Mouse (Mus musculus) forebrain, postnatal 0 days (tissue): ENCODE results near the gene Pdk2. TPM values are rescaled to one million over a fixed set of nuclear protein-coding genes. Genes with fewer than 3 reads are reported as not detected.

Source experiments
- ATAC-seq: fragments of 200-750 bp; cut with Nextera tagmentation; 2 replicates; pipeline ENCODE4 v1.8.0; 2017; ENCODE audit warnings: mild to moderate bottlenecking, moderate library complexity
- DNase-seq: peaks from one replicate; pipeline ENCODE4 v3.0.0-alpha.2; 2015
- H3K27ac ChIP-seq: fragments of 300-500 bp; sonication (generic); 2 replicates; pipeline ENCODE4 v1.5.1; 2014; ENCODE audit warnings: low read depth, mild to moderate bottlenecking, antibody characterized with exemption, low read length, moderate library complexity, mixed read lengths
- H3K27me3 ChIP-seq: fragments of 300-500 bp; sonication (generic); 2 replicates; pipeline ENCODE4 v1.6.1; 2014; ENCODE audit warnings: mild to moderate bottlenecking, low read length, mixed read lengths; ENCODE audit not compliant: insufficient read depth
- H3K36me3 ChIP-seq: fragments of 300-500 bp; sonication (generic); 2 replicates; pipeline ENCODE4 v1.6.1; 2014; ENCODE audit warnings: mild to moderate bottlenecking, moderate library complexity; ENCODE audit not compliant: insufficient read depth
- H3K4me1 ChIP-seq: fragments of 300-500 bp; sonication (generic); 2 replicates; pipeline ENCODE4 v1.6.1; 2014; ENCODE audit warnings: antibody characterized with exemption; ENCODE audit not compliant: insufficient read depth
- H3K4me2 ChIP-seq: fragments of 300-500 bp; sonication (generic); 2 replicates; pipeline ENCODE4 v1.6.1; 2014; ENCODE audit warnings: low read depth, mild to moderate bottlenecking, moderate library complexity
- H3K4me3 ChIP-seq: fragments of 300-500 bp; sonication (generic); 2 replicates; pipeline ENCODE4 v1.5.1; 2014; ENCODE audit warnings: low read depth, low read length, mixed read lengths
- H3K9ac ChIP-seq: fragments of 300-500 bp; sonication (generic); 2 replicates; pipeline ENCODE4 v1.6.1; 2014; ENCODE audit warnings: mild to moderate bottlenecking
- H3K9me3 ChIP-seq: fragments of 300-500 bp; sonication (generic); 2 replicates; pipeline ENCODE4 v1.6.1; 2016; ENCODE audit warnings: low read length
- CTCF ChIP-seq: sonication (generic); IDR thresholded peaks from 2 replicates; pipeline ENCODE4 v1.5.1; 2016; ENCODE audit warnings: antibody characterized with exemption, control low read depth, low read depth
- WGBS: fragments of 180-500 bp; shearing (Covaris S2); extraction: QIAGEN DNeasy Blood & Tissue Kit; methylation state at CpG from one replicate; pipeline ENCODE4 v1.1.7; 2014; 5-methylcytosine and 5-hydroxymethylcytosine counted together
- polyA plus RNA-seq: library from polyadenylated mRNA; unstranded; fragments of >200 nt; fragmentation: Nextera tagmentation; extraction: Ambion mirVana; gene quantifications from 2 replicates; pipeline ENCODE4 v1.2.1, GENCODE M21; 2015
- total RNA-seq: library from RNA; depleted of rRNA; stranded (reverse); fragments of >200 nt; gene quantifications from 2 replicates; pipeline ENCODE4 v1.2.3, GENCODE M21; 2014

Pdk2 gene
- total and polyA plus RNA-seq, 2 experiments from 2014 or later: 6.9 to 38.1 TPM

DNA sequence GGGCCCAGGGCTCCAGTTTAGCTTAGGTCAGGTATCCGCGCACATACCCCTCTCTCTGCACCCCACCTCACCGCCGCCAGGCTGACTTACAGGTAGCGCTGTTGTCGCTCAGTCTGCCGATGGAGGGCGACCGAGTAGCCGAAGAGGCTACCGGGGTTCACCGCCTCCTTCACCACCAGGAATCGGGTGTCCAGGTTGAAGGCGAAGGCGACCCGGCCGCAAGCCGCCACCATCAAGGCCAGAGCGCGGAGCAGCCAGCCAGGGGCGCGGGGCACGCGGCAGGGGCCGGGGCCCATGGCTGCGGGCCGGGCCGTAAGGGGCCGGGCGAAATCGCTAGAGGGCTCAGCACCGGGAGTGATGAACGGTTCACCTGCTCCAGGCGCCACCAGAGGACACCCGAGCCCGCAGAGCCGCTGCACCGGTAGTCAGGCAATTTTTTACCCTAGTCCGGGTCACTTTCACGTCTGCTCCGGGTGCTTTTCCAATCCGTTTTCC is 34.9 kb upstream of the Pdk2 start:
- Histone ChIP-seq H3K36me3 (no peaks in the 10 kb centered on the region), H3K27me3 (peaks cover 23% of the 10 kb centered on the region; the same call in 1 of the 2 replicates), H3K9me3 (no peaks in the 10 kb centered on the region), H3K4me2 (peak overlapping the region; percentile 86), H3K4me1 (no peaks in the 10 kb centered on the region), H3K4me3 (peak overlapping the region; percentile 63), H3K9ac (peak overlapping the region; percentile 65), H3K27ac (peak overlapping the region; percentile 40; the same call in 1 of the 2 replicates)
- peak; percentile 61 for DNase-seq
- TF ChIP-seq CTCF: peak; percentile 67
- 2% methylated on average over 42 of the region's 42 CpGs for WGBS
- ATAC-seq: peak; percentile 81

DNA sequence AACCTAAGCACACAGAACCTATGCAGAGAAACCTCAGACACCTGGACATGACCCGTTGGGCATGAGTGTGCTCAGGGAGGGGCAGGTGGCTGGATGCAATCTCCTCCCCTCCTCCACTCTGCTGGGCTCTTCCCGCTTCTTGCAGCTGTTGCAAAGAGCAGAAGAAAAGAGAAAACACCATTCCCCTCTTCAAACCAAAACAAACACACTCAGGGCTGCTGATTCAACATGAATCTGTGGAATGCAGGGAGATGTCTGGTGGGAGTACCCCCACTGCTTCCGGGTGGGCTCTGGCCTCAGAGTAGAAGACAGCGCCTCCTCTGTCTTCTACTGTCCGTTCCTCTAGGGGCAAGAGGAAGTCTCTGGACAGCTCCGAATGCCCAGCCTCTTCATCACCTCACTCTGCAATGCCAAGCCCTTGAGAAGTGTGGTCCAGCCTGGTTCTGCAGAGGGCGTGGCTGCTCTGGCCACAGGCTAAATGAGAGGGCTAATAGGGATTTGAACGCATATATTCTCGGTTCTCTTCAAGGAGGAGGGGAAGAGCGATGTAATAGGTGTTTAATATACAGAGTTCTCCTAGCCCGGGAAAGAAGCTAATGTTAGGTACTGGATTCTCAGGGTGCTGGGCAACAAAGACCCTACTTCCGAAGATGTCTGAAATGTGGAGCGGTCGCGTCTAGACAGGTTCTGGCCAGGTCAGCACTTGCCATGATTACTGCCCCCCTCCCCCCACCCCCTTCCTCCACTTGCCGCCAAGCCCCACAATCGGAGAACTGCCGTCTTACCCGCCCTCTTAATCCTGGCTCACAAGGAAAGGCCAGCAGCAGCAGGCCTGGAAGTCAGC is 34.3 kb upstream of the Pdk2 start:
- DNase-seq: no peak
- no peak for ATAC-seq
- peak; percentile 38; the same call in 1 of the 2 replicates for TF ChIP-seq CTCF

DNA sequence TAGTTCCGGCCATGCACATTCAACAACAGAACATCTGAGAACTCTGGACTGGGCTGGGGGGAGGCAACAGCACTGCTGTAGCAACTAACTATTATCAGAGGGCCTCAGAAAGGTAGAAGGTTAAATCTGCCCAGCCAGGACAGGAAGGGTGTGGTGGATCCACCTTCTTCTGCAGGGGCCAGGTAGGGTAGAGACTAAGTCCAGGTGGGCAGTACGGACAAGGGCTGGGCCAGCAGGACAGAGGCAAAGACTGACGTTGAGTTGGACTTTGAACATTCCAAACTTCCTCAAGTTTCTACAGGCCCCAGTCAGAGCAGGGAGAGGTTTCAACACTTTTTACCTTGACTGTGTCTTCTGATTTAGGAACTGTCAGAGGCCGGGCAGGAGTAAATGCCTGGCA is 33.5 kb upstream of the Pdk2 start:
- no peak for ATAC-seq
- Histone ChIP-seq H3K4me2 (peak overlapping the region; percentile 86), H3K4me3 (no peak overlapping the region; the same call in 1 of the 2 replicates), H3K36me3 (no peaks in the 10 kb centered on the region), H3K27me3 (peaks cover 23% of the 10 kb centered on the region; the same call in 1 of the 2 replicates), H3K4me1 (no peaks in the 10 kb centered on the region), H3K9ac (no peak overlapping the region), H3K9me3 (no peaks in the 10 kb centered on the region), H3K27ac (no peak overlapping the region)
- WGBS: 80% methylated on average over 4 of the region's 4 CpGs
- DNase-seq: no peak
- TF ChIP-seq CTCF: no peak

More for the DNA sequence above, 34.3 kb upstream of the Pdk2 start:
- H3K9ac ChIP-seq: peak overlapping the region; percentile 65
- peaks cover 23% of the 10 kb centered on the region; the same call in 1 of the 2 replicates for H3K27me3 ChIP-seq
- H3K27ac ChIP-seq: no peak overlapping the region
- 9% methylated on average over 19 of the region's 19 CpGs for WGBS
- no peaks in the 10 kb centered on the region for H3K36me3 ChIP-seq
- peak overlapping the region; percentile 86 for H3K4me2 ChIP-seq
- no peaks in the 10 kb centered on the region for H3K4me1 ChIP-seq
- no peaks in the 10 kb centered on the region for H3K9me3 ChIP-seq
- H3K4me3 ChIP-seq: peak overlapping the region; percentile 63

DNA sequence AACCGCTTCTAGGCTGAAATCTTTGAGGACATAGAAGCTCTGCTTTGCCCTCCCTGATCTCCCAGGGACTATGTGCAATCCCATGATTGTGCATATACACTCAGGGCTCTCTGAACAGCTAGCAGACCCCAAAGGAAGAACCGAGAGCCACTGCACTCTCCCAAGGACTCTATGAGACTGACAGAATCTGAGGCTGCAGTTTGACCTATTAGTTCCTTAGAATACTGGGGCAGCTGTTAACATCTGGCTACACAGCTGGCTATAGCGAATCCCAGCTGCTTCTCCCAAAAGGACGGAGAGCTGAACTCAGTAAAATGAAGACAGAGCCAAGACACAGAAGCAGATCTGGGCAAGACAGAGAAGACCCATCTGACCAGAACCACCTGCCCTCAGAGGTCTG is 32.7 kb upstream of the Pdk2 start:
- H3K27me3 ChIP-seq: peaks cover 22% of the 10 kb centered on the region; the same call in 1 of the 2 replicates
- no peak for TF ChIP-seq CTCF
- 84% methylated on average over 4 of the region's 4 CpGs for WGBS
- H3K4me2 ChIP-seq: no peak overlapping the region
- H3K9ac ChIP-seq: no peak overlapping the region
- H3K4me3 ChIP-seq: no peak overlapping the region
- no peak for DNase-seq
- no peaks in the 10 kb centered on the region for H3K9me3 ChIP-seq
- H3K36me3 ChIP-seq: no peaks in the 10 kb centered on the region
- H3K27ac ChIP-seq: no peak overlapping the region
- ATAC-seq: no peak
- H3K4me1 ChIP-seq: no peaks in the 10 kb centered on the region

DNA sequence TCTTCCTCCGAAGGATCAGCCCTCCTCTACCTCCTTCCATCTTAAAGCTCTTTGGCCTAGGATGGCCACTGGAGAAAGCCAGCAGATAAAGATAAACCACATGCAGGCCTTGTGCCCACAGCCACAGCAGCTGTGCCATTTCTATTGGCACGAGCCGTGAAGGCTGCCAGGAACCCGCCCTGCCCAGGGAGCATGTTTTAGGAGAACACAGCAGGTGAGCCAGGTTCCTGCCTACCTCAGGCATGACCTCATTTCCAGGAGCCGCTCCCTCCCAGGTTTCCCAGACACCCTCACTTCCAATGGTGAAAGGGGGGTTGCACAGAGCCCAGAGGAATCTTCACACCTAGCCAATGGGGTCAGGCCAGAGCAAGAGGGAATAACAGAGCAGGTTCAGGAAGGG is 31.6 kb upstream of the Pdk2 start:
- Histone ChIP-seq H3K27ac (no peak overlapping the region), H3K4me1 (no peaks in the 10 kb centered on the region), H3K9me3 (no peaks in the 10 kb centered on the region), H3K36me3 (no peaks in the 10 kb centered on the region), H3K27me3 (peaks cover 15% of the 10 kb centered on the region; the same call in 1 of the 2 replicates), H3K4me3 (no peak overlapping the region), H3K4me2 (no peak overlapping the region), H3K9ac (no peak overlapping the region)
- 58% methylated on average over 5 of the region's 5 CpGs for WGBS
- no peak for TF ChIP-seq CTCF
- ATAC-seq: no peak
- no peak for DNase-seq

DNA sequence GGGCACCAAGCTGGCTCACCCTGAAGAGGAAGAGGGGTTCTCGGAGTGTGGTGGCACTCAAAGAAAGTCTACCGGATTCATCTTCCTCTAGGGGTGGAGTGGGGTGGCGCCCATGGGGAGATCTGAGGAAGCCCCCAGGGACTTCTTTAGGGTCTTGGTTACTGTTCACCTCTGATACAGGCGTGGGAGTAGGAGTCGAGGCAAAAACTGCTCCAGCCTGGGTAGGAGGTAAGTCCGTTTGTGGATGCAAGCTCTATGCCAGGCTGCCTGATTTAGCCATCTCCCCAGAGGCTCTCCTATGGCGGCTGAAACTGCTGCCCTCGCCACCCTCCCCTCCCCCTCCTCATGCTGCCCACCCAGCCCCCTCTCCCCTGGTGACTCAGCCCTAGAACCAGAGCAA is 31.0 kb upstream of the Pdk2 start:
- no peak overlapping the region for H3K27ac ChIP-seq
- no peak for TF ChIP-seq CTCF
- no peak for ATAC-seq
- no peak for DNase-seq
- no peaks in the 10 kb centered on the region for H3K9me3 ChIP-seq
- H3K4me3 ChIP-seq: no peak overlapping the region
- no peak overlapping the region for H3K4me2 ChIP-seq
- H3K27me3 ChIP-seq: peaks cover 11% of the 10 kb centered on the region; the same call in 1 of the 2 replicates
- H3K9ac ChIP-seq: no peak overlapping the region
- H3K4me1 ChIP-seq: no peaks in the 10 kb centered on the region
- H3K36me3 ChIP-seq: no peaks in the 10 kb centered on the region
- 81% methylated on average over 8 of the region's 8 CpGs for WGBS

DNA sequence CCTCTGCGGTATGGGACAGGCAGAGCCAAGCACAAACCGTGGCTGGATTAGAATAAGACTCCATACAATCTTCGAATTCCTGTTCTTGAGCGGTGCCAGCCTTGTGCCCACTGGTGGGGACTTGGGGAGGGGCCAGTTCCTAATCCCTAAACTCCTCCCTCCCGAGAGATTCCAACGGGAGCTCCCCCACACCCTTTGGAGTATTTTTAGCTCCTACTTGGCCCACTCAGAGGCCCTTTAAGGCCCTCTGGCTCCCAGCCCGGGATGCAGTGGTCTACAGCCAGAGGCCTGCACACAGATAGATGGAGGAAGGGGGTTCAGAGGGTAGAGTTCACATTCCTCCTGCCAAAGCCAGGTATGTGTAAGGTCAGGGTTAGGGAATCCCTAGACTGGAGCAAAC is 30.1 kb upstream of the Pdk2 start:
- no peak overlapping the region for H3K4me3 ChIP-seq
- TF ChIP-seq CTCF: no peak
- peaks cover 11% of the 10 kb centered on the region; the same call in 1 of the 2 replicates for H3K27me3 ChIP-seq
- H3K9ac ChIP-seq: no peak overlapping the region
- ATAC-seq (no peak), DNase-seq (no peak)
- no peaks in the 10 kb centered on the region for H3K4me1 ChIP-seq
- no peak overlapping the region for H3K27ac ChIP-seq
- no peaks in the 10 kb centered on the region for H3K36me3 ChIP-seq
- no peak overlapping the region for H3K4me2 ChIP-seq
- WGBS: 33% methylated on average over 7 of the region's 7 CpGs
- no peaks in the 10 kb centered on the region for H3K9me3 ChIP-seq
